ENCODE assay signal across 8 mouse cellular contexts in the genomic region with DNA sequence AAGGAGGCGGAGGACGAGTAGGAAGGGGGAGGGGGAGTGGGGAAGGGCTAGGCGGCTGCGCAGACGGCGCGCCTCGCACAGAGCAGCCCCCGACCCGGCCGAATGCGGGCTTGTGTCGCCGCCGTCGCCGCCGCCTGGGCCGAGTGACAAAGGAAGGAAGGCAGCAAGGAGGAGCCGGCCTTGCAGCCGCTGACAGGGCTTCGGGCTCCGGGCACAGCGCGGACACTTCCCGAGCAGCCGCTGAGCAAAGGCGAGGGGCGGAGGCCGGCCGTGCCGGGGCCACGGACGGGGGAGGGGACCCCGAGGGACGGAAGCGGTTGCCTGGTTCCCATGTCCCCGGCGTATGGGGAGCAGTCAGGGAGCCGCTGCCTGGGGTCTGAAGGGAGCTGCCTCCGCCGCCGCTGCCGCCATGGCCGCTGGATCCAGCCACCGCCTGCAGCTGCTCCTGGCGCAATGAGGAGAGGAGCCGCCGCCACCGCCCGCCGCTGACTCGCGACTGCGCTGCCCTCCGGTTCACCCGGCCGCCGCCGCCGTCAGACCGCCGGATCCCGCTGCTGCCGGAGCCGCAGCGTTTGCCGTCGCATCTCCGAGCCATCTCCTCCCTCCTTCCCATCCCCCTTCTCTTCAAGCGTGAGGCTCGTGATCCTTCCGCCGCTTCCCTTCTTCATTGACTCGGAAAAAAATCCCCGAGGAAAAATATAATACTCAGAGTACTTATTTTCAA. TPM values are rescaled to one million over a fixed set of nuclear protein-coding genes. Genes with fewer than 3 reads are reported as not detected.
A peak's percentile ranks its signal among the peaks of the same experiment; 100 is the strongest.
DNase-seq lines count a peak whose midpoint lies in the region; ATAC-seq and TF ChIP-seq lines count a peak whose summit lies in the region.

No protein-coding gene starts in this region.

- H3K36me3 ChIP-seq in heart, postnatal 0 days (replicated peaks; ENCODE audit: control insufficient read depth, insufficient read depth, low read length), result no peaks in the 10 kb centered on the region; the same call in 1 of the 2 replicates
- H3K36me3 ChIP-seq in stomach, postnatal 0 days (ENCODE audit: control insufficient read depth, insufficient read depth, low read length), result no peaks in the 10 kb centered on the region

- no peaks in the 10 kb centered on the region for H3K27me3 ChIP-seq in heart, postnatal 0 days (ENCODE audit: control insufficient read depth, insufficient read depth, low read length)
- no peaks in the 10 kb centered on the region for H3K27me3 ChIP-seq in stomach, postnatal 0 days (ENCODE audit: control insufficient read depth, insufficient read depth, low read length)

- peak overlapping the region; percentile 98 for H3K27ac ChIP-seq in heart, postnatal 0 days (ENCODE audit: low read depth)
- peak overlapping the region; percentile 100 for H3K27ac ChIP-seq in stomach, postnatal 0 days (replicated peaks)

- H3K9me3 ChIP-seq in heart, postnatal 0 days (replicated peaks; ENCODE audit: control insufficient read depth, low read length), result no peaks in the 10 kb centered on the region
- no peaks in the 10 kb centered on the region for H3K9me3 ChIP-seq in stomach, postnatal 0 days (ENCODE audit: control insufficient read depth, low read length)

- peak overlapping the region; percentile 84 for H3K4me2 ChIP-seq in heart, postnatal 0 days (ENCODE audit: low read depth, low read length)
- peak overlapping the region; percentile 62 for H3K4me2 ChIP-seq in stomach, postnatal 0 days (replicated peaks; ENCODE audit: low read depth)

- H3K9ac ChIP-seq in heart, postnatal 0 days (replicated peaks; ENCODE audit: low read depth, low read length), result peak overlapping the region; percentile 86
- peak overlapping the region; percentile 97 for H3K9ac ChIP-seq in stomach, postnatal 0 days (ENCODE audit: low read length)

- under 1% methylated on average over 67 of the region's 76 CpGs for WGBS in heart, postnatal 0 days
- under 1% methylated on average over 56 of the region's 76 CpGs for WGBS in stomach, postnatal 0 days

- peaks cover 33% of the 10 kb centered on the region for H3K4me1 ChIP-seq in heart, postnatal 0 days (ENCODE audit: control insufficient read depth, insufficient read depth)
- no peaks in the 10 kb centered on the region for H3K4me1 ChIP-seq in stomach, postnatal 0 days (replicated peaks; ENCODE audit: control insufficient read depth, insufficient read depth)

- TF ChIP-seq EP300 in heart, postnatal 0 days (IDR thresholded peaks at IDR 0.05; ENCODE audit: low read depth), result no peak; the same call in 1 of the 2 replicates
- TF ChIP-seq EP300 in stomach, postnatal 0 days (optimal IDR thresholded peaks at IDR 0.05), result no peak

- TF ChIP-seq CTCF in heart, postnatal 0 days (IDR thresholded peaks at IDR 0.05; ENCODE audit: low read depth), result no peak
- no peak for TF ChIP-seq CTCF in stomach, postnatal 0 days (IDR thresholded peaks at IDR 0.05; ENCODE audit: low read depth)

- ATAC-seq in heart, postnatal 0 days (ENCODE audit: insufficient read depth, low read depth), result peak; percentile 3; the same call in 1 of the 2 replicates
- no peak; the same call in 1 of the 2 replicates for ATAC-seq in stomach, postnatal 0 days (ENCODE audit: low FRiP score, low TSS enrichment)

- peak overlapping the region; percentile 78 for H3K4me3 ChIP-seq in heart, postnatal 0 days (ENCODE audit: low read depth, low read length)
- H3K4me3 ChIP-seq in stomach, postnatal 0 days (ENCODE audit: low read depth, low read length), result peak overlapping the region; percentile 92

- peak; percentile 76 for DNase-seq in cerebellum, adult 9-10 months
- no peak for DNase-seq in cerebellum, adult 11 months
- DNase-seq in spleen, postnatal 4 days (ENCODE audit: low spot score in 2 of 2), result peak; percentile 69 to 87
- DNase-seq in spleen, adult 12 weeks (ENCODE audit: low spot score), result no peak
- peak; percentile 73 for DNase-seq in heart, postnatal 0 days (ENCODE audit: low spot score)
- peak; percentile 66 for DNase-seq in lung, postnatal 36 days
- no peak for DNase-seq in stomach, postnatal 0 days (ENCODE audit: low spot score)
- no peak for DNase-seq in layer of hippocampus, postnatal 10 days (ENCODE audit: low spot score in 2 of 2)

RNA-seq across cellular contexts. Expression of a gene that starts 0.8 kb away (rescaled TPM):
- 37.4 and 40.8 TPM in 2 replicates for total RNA-seq in heart, postnatal 0 days (2014; rRNA removed; ENCODE audit: low replicate concordance)
- polyA plus RNA-seq in heart, postnatal 0 days (2015; fragmentation: Nextera tagmentation; extraction: Ambion mirVana), result 31.3 and 31.5 TPM in 2 replicates
- polyA plus RNA-seq in stomach, postnatal 0 days (2015; fragmentation: Nextera tagmentation; extraction: Ambion mirVana), result 28.1 and 28.4 TPM in 2 replicates
- 100 to 1,000 TPM; 219 to 238 TPM for total RNA-seq in layer of hippocampus, postnatal 10 days (2021)

Comparison
In these comparisons a context has a peak if more than half of its experiments do, and no peak if none do; other contexts are left out.
1. DNase-seq: peak in cerebellum, adult 9-10 months (single experiment), spleen, postnatal 4 days (2 of 2), heart, postnatal 0 days (single experiment) and lung, postnatal 36 days (single experiment); none in cerebellum, adult 11 months (single experiment), spleen, adult 12 weeks (single experiment), stomach, postnatal 0 days (single experiment) and layer of hippocampus, postnatal 10 days (0 of 2).